Mouse (Mus musculus) limb, embryonic 14.5 days (tissue): Measurements from ENCODE around the gene Ndufaf2. TPM values are rescaled to one million over a fixed set of nuclear protein-coding genes. Genes with fewer than 3 reads are reported as not detected.

ENCODE experiments used
- ATAC-seq: fragments of 200-750 bp; cut with Nextera tagmentation; 2 replicates; pipeline ENCODE4 v1.8.0; 2017; ENCODE audit warnings: low read depth, moderate number of reproducible peaks, moderate TSS enrichment; ENCODE audit not compliant: low FRiP score
- DNase-seq: peaks from one replicate; pipeline ENCODE4 v3.0.0-alpha.2; 2015; ENCODE audit warnings: low spot score
- H3K27ac ChIP-seq: fragments of 300-500 bp; sonication (generic); replicated peaks from 2 replicates; pipeline ENCODE4 v1.5.1; 2014; ENCODE audit warnings: low read depth, mild to moderate bottlenecking, low read length, moderate library complexity, mixed read lengths
- H3K27me3 ChIP-seq: fragments of 300-500 bp; sonication (generic); 2 replicates; pipeline ENCODE4 v1.6.1; 2014; ENCODE audit warnings: low read length, mixed read lengths; ENCODE audit not compliant: control insufficient read depth, insufficient read depth
- H3K36me3 ChIP-seq: fragments of 300-500 bp; sonication (generic); 2 replicates; pipeline ENCODE4 v1.6.1; 2014; ENCODE audit warnings: mild to moderate bottlenecking, low read length, moderate library complexity, mixed read lengths; ENCODE audit not compliant: control insufficient read depth, insufficient read depth
- H3K4me1 ChIP-seq: fragments of 300-500 bp; sonication (generic); 2 replicates; pipeline ENCODE4 v1.6.1; 2014; ENCODE audit warnings: antibody characterized with exemption, low read length, mixed read lengths; ENCODE audit not compliant: control insufficient read depth, insufficient read depth
- H3K4me2 ChIP-seq: fragments of 300-500 bp; sonication (generic); replicated peaks from 2 replicates; pipeline ENCODE4 v1.6.1; 2014; ENCODE audit warnings: low read depth, mild to moderate bottlenecking, low read length, moderate library complexity; ENCODE audit not compliant: severe bottlenecking
- H3K4me3 ChIP-seq: fragments of 300-500 bp; sonication (generic); replicated peaks from 2 replicates; pipeline ENCODE4 v1.5.1; 2014; ENCODE audit warnings: low read length
- H3K9ac ChIP-seq: fragments of 300-500 bp; sonication (generic); 2 replicates; pipeline ENCODE4 v1.6.1; 2014; ENCODE audit warnings: mild to moderate bottlenecking, low read depth, low read length, moderate library complexity; ENCODE audit not compliant: severe bottlenecking
- H3K9me3 ChIP-seq: fragments of 300-500 bp; sonication (generic); 2 replicates; pipeline ENCODE4 v1.6.1; 2016; ENCODE audit warnings: low read length; ENCODE audit not compliant: control insufficient read depth
- POLR2A ChIP-seq: fragments of 200-500 bp; IDR thresholded peaks from 2 replicates; pipeline ENCODE4 v1.8.0; 2012; ENCODE audit warnings: inconsistent platforms, mild to moderate bottlenecking, moderate library complexity, borderline replicate concordance; ENCODE audit not compliant: insufficient read depth, insufficient read length; ENCODE audit errors: extremely low read depth
- WGBS: fragments of 180-500 bp; shearing (Covaris S2); extraction: QIAGEN DNeasy Blood & Tissue Kit; methylation state at CpG from one replicate; pipeline ENCODE4 v1.1.7; 2014; 5-methylcytosine and 5-hydroxymethylcytosine counted together
- polyA plus RNA-seq, 2 experiments: library from polyadenylated mRNA; depleted of rRNA in 1 of 2; stranded (reverse) in 1 of 2; unstranded in 1 of 2; fragments of >200 nt; fragmentation: Nextera tagmentation in 1 of 2; extraction: Ambion mirVana in 1 of 2; gene quantifications; 2 replicates each; pipeline versions ENCODE4 v1.2.1 to v1.2.3; 2012 to 2014

Ndufaf2 gene
- polyA plus RNA-seq, 2 experiments: 46.1 to 67.6 TPM

DNA sequence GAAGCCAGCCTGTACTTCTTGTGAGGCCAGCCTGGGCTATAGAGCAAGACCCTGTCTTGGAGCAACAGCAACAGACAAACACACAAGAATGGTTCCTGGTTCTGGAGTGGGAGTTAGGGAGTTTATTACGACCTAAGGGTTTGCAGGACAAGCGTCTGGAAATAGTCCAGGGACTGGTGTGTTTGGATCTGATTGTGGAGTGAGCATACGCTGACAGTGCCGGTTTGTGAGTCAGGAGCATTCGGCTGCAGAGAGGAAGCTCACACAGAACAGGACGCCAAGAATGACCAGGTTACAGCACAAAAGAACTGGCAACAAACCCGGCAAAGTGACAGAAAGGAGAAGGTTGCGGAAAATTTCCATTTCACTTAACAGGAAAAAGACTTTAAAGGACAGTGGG, 12.1 kb upstream of the Ndufaf2 start:
- H3K27ac ChIP-seq: no peak overlapping the region
- WGBS: 85% methylated on average over 8 of the region's 8 CpGs
- H3K9ac ChIP-seq: no peak overlapping the region
- H3K27me3 ChIP-seq: no peaks in the 10 kb centered on the region
- no peaks in the 10 kb centered on the region for H3K4me1 ChIP-seq
- no peak for ATAC-seq
- TF ChIP-seq POLR2A: no peak
- DNase-seq: no peak
- no peaks in the 10 kb centered on the region for H3K9me3 ChIP-seq
- H3K4me2 ChIP-seq: no peak overlapping the region
- peaks cover 25% of the 10 kb centered on the region for H3K36me3 ChIP-seq
- no peak overlapping the region for H3K4me3 ChIP-seq

DNA sequence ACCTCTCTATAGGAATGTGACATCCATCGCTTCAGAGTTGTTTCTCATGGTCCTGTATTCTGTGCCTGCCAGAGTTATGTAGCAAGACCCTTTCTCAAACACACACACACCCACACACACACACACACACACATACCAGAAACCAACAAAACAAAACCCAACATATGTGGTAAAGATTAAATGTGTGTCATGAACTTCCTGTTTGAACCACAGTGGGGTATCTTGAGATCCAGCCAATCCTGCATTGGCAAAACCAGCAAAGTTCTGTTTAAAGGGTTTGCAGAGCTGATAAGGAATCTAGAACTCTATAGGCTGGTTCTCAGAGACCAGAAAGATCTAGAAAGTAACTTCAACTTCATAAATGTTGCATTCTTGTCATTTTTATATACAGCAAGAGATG, 11.6 kb upstream of the Ndufaf2 start:
- TF ChIP-seq POLR2A: no peak
- H3K27me3 ChIP-seq: no peaks in the 10 kb centered on the region
- no peak overlapping the region for H3K4me3 ChIP-seq
- WGBS: 94% methylated on average over 1 of the region's 1 CpGs
- no peak overlapping the region for H3K27ac ChIP-seq
- H3K4me2 ChIP-seq: no peak overlapping the region
- H3K4me1 ChIP-seq: no peaks in the 10 kb centered on the region
- DNase-seq: no peak
- no peak for ATAC-seq
- H3K9ac ChIP-seq: no peak overlapping the region
- no peaks in the 10 kb centered on the region for H3K9me3 ChIP-seq
- H3K36me3 ChIP-seq: peaks cover 22% of the 10 kb centered on the region

DNA sequence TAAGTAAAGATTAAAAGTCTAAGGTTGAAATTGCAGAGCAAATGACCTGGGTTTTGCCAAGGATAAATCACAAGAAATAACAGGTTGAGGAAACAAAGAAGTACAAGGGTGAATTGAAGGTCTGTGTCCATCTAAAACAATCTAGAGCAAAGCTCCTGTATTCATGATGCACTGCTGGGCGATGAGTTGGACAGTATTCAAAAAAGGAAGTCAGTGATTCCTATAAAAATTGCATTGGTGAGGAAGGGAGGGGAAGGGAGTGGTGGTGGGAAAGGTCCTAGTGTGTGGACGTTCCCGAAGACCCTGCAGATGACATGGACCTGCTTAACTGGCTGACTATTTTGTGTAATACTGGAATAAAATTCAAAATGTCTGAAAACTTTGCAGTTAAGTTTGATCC, 6.2 kb upstream of the Ndufaf2 start:
- Histone ChIP-seq H3K9ac (no peak overlapping the region), H3K4me1 (peaks cover 2% of the 10 kb centered on the region), H3K9me3 (no peaks in the 10 kb centered on the region), H3K4me3 (no peak overlapping the region), H3K36me3 (peaks cover 14% of the 10 kb centered on the region; the same call in 1 of the 2 replicates), H3K4me2 (no peak overlapping the region), H3K27me3 (no peaks in the 10 kb centered on the region), H3K27ac (no peak overlapping the region)
- ATAC-seq (no peak), DNase-seq (no peak)
- WGBS: 95% methylated on average over 3 of the region's 3 CpGs
- TF ChIP-seq POLR2A: no peak

DNA sequence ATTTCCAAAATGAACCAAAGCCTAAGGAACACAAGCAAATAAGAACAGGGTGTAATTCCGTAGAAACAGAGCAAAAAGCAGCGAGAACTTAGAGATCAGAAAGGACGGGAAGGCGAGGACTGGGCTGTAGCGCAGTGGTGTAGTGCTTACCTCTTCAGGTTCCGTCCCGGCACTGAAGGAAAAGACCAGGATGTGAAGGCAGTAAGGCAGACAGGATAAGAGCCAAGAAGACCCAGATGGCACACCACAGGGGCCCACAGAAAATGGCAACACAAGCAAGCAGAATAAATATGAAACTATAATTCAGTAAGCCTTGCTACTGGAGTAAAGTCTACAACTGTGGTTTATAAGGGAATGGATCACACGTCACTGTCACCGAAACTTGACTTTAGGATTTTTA, 5.5 kb upstream of the Ndufaf2 start:
- DNase-seq (no peak), ATAC-seq (no peak)
- Histone ChIP-seq H3K4me3 (no peak overlapping the region), H3K27ac (no peak overlapping the region), H3K9ac (no peak overlapping the region), H3K36me3 (peaks cover 14% of the 10 kb centered on the region; the same call in 1 of the 2 replicates), H3K4me1 (peaks cover 4% of the 10 kb centered on the region), H3K9me3 (no peaks in the 10 kb centered on the region), H3K27me3 (no peaks in the 10 kb centered on the region), H3K4me2 (no peak overlapping the region)
- TF ChIP-seq POLR2A: no peak
- WGBS: 95% methylated on average over 9 of the region's 9 CpGs

DNA sequence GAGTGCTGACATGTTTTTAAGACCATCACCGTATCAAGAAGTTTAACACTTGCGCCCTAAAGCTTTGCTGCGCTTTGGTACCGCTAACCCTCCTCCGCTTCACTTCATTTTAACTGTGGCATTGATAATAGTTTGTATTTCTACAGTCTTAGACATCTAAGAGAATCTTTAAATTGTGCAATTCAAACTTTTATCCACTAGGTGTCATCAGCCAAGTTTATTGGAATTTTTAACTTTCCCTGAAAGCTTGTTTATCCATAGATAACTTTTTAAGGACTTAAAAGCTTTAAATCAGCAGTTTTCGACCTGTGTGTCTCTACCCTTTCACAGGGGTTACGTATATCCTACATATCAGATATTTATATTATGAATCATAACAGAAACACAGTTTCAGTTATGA, 1.5 kb upstream of the Ndufaf2 start:
- peak; percentile 74 for DNase-seq
- peaks cover 14% of the 10 kb centered on the region; the same call in 1 of the 2 replicates for H3K36me3 ChIP-seq
- 0 out of 2 replicates have a peak overlapping the region, but pooled peaks have one; percentile 82 for H3K4me2 ChIP-seq
- H3K27me3 ChIP-seq: no peaks in the 10 kb centered on the region
- 0 out of 2 replicates have a peak overlapping the region, but pooled peaks have one; percentile 5 for H3K4me3 ChIP-seq
- no peak for TF ChIP-seq POLR2A
- WGBS: 64% methylated on average over 7 of the region's 7 CpGs
- no peak overlapping the region for H3K27ac ChIP-seq
- no peak for ATAC-seq
- peaks cover 9% of the 10 kb centered on the region for H3K4me1 ChIP-seq
- H3K9me3 ChIP-seq: no peaks in the 10 kb centered on the region
- no peak overlapping the region for H3K9ac ChIP-seq

DNA sequence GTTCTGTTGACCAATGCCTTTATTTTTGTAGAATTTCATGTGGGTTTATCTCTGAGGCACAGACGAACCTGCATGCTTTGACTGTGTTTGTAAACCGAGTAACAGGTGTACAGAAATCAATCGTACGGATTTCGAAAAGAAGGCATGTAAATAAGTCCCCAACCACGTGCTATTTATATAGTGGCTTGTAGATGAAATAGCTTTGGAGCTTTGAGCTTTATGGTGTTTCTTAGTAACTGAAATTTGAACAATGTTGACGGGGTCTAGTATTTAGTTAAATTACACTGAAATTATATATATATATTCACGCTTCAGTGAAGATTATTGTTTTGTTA, 785 bp upstream of the Ndufaf2 start:
- WGBS: 5% methylated on average over 8 of the region's 8 CpGs
- H3K4me2 ChIP-seq: peak overlapping the region; percentile 82
- peaks cover 9% of the 10 kb centered on the region for H3K4me1 ChIP-seq
- peak overlapping the region; percentile 65 for H3K9ac ChIP-seq
- no peak overlapping the region for H3K27ac ChIP-seq
- ATAC-seq: no peak
- peak overlapping the region; percentile 86 for H3K4me3 ChIP-seq
- no peaks in the 10 kb centered on the region for H3K27me3 ChIP-seq
- peaks cover 14% of the 10 kb centered on the region; the same call in 1 of the 2 replicates for H3K36me3 ChIP-seq
- no peak for DNase-seq
- no peak for TF ChIP-seq POLR2A
- H3K9me3 ChIP-seq: no peaks in the 10 kb centered on the region
